Mouse (Mus musculus) frontal cortex, adult 2 months (tissue): ENCODE data around the gene Flywch2. TPM values are rescaled to one million over a fixed set of nuclear protein-coding genes. Genes with fewer than 3 reads are reported as not detected.

Experiments used
- DNase-seq, 2 experiments: peaks; one replicate each; pipeline ENCODE4 v3.0.0; 2022; ENCODE audit warnings: low spot score in 1 of 2; ENCODE audit errors: extremely low spot score in 1 of 2
- polyA plus RNA-seq: library from polyadenylated mRNA; depleted of rRNA; stranded (reverse); fragments of >200 nt; gene quantifications from 2 replicates; pipeline ENCODE4 v1.2.3, GENCODE M21; 2012; rRNA removed

Flywch2 gene
- polyA plus RNA-seq: 38.8 and 41.8 TPM in 2 replicates

DNA sequence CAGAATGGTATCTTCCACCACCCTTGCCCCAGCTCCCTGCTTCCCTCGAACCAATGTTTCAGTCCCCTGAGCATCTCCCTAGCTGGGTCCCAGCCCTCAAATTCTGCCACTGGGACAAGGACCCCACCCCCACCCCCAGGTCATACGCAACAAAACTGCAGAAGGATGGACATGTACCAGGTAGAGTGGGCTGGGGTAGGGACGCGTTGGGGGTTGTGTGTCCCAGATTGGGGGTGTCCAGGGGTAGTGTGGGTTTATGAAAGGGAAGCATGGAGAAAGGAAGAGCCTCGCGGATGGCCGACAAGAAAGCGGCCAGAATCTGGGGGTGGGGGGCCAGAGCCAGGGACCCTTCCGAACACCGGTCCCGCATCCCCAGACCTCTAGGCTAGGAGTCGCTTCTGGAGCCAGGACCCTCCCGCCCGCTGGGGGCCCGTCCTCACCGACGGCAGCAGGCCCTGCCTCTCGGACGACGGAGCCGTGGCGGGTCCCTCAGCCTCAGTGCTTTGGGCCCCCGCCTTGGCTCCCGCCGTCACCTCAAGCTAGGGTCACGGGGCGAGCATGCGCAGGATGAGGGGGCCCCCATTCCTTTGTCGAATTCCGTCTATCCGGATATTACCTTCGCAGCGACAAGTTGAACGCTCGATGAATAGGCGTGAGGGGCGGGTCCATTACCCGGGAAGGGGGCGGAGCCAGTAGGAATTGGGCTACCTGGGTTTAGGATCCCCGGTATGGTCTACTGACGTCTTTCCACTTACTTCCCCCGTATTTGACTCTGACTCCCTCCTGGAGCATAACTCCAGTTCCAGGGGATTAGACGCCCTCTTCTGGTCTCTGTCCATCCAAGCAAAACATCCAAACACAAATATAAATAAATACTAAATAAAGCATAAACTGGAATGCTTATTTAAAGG is at the start of gene Flywch2:
Flywch2 (minus strand) TSS at position 521 of the 911 bp plus-strand sequence.
- DNase-seq: peak; percentile 87 to 93

DNA sequence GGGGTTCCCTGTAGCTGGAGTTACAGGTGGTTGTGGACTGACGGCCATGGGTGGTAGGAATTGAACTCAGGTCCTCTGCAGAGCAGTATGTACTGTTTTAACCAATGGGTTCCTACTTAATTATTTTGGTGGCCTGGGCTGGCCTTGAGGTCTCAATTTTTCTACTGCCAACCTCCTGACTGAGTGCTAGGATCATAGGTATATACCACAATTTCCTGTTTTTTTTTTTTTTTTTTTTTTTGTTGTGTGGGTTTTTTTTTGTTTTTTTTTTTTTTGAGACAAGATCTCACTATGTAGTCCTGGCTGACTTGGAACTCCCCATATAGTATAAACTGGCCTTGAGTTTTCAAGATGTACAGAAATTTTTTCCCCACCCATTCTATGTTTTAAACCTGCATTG is 45.3 kb upstream of the Flywch2 start:
- no peak for DNase-seq

DNA sequence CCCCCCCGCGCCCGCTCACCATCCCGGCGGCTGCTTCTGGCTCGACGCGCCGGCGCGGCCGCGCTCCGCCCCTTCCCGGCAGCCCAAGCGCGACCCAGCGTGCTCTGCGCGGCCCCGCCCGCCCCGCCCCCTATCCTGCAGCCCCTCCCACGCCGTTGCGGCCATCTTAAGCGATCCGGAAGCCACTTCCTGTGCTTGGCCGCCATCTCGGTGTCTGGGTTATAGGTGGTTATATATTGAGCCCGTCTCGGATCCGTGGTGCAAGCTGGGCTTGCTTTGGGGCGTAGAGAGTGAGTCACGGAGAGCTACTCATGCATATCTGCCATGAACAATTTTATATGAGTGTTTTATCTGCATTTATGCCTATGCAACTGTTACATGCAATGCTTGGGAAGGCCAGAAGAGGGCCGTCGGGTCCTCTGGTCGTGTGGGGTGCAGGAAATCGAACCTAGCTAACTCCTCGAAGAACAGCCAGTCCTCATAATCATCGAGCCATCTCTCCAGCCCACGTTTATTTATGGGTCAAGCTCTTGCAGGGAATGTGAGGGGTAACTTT is 43.3 kb upstream of the Flywch2 start, which contains the start of gene Elob:
Elob (minus strand) TSS at position 73 of the 556 bp plus-strand sequence.
- DNase-seq: peak; percentile 70 to 87

DNA sequence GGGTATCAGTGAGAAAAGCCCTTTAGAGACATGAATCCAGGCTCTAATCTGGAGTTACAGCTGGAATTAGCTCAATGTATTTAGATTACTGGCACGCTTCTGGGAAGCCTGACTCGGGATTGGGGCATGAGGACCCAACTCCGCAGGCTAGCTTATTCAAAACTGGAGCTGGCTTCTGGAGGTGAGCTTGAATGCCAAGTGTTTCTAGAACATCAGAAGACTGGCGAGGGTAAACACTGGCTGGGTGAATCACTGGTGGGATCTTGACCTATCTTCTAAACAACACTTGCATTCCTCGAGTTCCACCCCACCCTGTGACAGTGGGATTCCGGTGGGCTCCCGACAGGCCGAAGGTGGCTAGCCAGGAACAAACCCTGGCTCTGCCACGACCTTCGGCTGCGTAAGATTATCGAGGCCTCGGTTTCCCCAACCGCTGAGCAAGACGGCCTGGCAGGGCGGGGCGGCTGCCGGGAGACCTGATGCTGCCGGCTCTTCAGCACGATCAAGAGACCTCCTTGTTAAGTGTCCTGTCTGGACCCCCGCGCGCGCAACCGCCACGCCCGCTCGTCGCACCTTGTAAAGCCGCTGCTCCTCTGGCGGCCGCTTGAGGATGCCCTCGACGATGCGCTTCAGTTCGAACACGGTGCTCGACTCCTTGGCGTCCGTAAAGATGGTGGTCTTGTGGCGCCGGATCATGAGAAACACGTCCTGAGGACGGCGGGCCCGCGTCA is 42.6 kb upstream of the Flywch2 start:
- peak in 1 of 2 experiments; percentile 55 for DNase-seq

DNA sequence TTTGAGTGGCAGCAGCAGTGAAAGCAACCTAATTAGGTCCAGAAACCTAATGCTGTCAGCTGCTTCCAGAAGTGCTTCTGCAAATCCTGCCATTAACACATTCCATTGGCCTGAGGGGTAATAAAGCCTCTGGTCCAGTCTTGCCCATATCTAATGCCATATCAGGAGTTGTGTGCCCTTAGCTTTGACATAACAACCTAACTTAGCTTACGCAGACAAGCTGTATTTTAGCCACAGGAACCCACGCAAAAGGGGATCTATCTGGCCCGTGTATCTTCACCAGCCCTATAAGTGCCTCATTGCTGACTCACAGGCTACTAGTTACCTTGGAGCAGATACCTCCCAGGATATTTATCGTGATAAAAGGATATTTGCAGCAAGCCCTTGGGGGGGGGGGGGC is 39.7 kb upstream of the Flywch2 start:
- DNase-seq: no peak

DNA sequence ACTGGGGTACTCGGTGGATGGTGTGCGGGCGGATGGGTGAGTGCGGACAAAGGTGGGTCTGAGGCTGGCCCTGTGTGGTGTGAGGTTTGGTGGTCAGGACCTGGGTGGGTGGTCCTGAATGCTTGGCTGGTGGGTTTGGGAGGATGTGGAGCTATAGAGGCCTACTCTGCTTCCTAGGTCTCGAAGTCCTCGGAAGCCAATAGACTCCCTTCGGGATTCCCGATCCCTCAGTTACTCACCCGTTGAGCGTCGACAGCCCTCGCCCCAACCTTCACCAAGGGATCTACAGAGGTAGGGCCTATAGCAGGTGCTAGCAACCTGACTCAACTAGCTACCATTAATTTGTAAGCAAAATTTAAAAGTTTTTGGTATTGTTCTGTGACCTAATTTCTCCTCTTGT is 37.7 kb upstream of the Flywch2 start:
- no peak for DNase-seq

DNA sequence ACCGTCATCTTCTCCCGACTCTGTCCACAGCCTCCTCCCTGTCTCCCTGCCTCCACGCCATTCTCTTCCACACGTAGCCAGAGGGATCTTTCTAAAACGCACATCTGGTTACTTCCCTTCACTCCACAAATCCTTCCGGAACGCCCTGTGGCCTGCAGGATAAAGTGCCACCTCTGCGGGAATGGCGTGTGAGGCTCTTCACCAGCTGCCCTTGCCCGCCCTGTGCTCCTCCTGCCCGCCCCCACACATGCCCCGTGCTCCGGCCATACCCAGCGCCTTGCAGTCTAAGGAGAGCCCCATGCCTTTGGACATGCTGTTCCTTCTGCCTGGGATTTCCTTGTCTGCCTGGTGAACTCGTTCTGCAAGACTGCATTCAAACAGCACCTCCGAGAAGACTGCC is 37.1 kb upstream of the Flywch2 start:
- no peak for DNase-seq

DNA sequence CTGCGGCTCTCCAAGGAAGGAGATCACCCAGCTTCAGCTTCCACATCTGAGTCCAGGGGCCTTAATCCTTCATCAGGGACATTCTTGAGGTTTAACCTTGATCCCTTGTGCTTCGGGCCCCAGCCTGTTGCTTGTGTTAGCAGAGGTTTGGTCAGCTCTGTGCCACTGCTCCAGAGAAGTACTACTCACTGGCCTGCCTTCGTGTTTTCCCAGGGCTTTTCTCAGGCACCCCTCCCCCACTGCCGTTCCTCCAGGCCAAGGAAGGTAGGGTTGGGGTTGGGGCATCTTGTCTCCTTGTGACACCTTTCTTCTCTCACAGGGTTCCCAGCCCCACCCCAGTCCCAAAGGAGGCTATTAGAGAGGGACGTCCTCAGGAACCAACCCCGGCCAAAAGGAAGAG is 36.2 kb upstream of the Flywch2 start:
- DNase-seq: no peak

DNA sequence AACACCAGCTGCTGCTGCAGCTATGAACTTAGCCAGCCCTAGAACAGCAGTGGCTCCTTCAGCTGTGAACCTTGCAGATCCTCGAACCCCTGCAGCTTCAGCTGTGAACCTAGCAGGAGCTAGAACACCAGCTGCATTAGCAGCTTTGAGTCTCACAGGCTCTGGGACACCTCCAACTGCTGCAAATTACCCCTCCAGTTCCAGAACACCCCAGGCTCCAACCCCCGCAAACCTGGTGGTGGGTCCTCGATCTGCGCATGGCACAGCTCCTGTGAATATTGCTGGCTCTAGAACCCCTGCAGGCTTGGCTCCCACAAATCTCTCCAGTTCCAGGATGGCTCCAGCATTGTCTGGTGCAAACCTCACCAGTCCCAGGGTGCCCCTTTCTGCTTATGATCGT is 34.9 kb upstream of the Flywch2 start:
- no peak for DNase-seq

DNA sequence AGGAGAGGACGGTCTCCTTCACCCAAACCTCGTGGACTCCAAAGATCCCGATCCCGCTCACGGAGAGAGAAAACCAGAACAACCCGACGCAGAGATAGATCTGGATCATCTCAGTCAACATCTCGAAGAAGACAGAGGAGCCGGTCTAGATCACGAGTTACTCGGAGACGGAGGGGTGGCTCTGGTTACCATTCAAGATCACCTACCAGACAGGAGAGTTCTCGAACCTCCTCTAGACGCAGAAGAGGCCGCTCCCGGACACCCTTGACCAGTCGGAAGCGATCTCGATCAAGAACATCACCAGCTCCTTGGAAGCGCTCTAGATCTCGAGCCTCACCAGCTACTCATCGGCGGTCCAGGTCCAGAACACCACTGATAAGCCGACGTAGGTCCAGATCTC is 33.4 kb upstream of the Flywch2 start:
- no peak for DNase-seq

DNA sequence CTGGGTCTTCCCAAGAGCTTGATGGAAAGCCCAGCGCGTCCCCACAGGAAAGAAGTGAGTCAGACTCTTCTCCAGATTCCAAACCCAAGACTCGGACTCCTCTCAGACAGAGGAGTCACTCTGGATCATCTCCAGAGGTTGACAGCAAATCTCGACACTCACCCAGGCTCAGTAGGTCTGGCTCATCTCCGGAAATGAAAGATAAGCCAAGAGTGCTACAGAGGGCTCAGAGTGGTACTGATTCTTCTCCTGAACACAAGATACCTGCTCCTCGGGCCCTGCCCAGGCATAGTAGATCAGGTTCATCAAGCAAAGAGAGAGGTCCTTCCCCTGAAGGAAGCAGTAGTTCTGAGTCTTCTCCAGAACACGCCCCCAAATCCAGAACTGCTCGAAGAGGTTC is 32.7 kb upstream of the Flywch2 start:
- DNase-seq: no peak

DNA sequence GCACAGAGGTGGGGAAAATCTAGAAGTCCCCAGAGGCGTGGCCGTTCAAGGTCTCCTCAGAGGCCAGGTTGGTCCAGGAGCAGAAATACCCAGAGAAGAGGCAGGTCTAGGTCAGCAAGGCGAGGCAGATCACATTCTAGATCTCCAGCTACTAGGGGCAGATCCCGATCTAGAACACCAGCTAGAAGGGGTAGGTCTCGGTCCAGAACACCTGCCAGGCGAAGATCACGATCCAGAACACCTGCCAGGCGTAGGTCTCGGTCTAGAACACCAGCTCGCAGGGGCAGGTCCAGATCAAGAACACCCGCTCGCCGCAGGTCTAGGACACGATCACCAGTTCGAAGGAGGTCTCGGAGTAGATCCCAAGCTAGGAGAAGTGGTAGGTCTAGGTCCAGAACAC is 29.8 kb upstream of the Flywch2 start:
- DNase-seq: no peak

DNA sequence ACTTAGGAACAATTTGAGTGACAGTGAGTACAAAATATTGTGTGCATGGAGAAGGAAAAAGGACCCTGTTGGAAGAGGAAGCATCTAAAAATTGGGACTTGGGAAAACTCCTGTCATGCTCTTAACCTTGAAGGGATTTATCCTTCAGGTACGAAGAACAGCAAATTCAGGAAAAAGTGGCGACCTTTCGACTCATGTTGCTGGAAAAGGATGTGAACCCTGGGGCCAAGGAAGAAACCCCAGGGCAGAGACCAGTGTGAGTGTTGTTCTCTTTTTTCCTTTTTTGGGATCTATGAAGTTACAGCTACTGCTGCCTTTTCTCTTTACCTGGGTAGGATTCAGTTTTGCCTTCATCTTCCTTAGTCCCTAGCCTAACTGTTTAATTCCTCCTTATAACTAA is 22.0 kb upstream of the Flywch2 start:
- DNase-seq: no peak

DNA sequence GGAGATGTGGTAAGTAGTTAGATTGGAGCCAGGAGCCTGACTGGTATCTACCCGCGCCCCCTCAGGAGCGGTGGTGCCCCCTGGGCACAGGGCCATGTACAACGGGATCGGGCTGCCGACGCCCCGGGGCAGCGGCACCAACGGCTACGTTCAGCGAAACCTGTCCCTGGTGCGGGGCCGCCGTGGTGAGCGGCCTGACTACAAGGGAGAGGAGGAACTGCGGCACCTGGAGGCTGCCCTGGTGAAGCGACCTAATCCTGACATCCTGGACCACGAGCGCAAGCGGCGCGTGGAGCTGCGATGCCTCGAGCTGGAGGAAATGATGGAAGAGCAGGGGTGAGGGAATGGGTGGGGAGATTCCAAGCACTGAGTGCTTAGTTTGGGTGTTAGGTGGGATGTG is 21.0 kb upstream of the Flywch2 start:
- peak in 1 of 2 experiments; percentile 36 for DNase-seq

DNA sequence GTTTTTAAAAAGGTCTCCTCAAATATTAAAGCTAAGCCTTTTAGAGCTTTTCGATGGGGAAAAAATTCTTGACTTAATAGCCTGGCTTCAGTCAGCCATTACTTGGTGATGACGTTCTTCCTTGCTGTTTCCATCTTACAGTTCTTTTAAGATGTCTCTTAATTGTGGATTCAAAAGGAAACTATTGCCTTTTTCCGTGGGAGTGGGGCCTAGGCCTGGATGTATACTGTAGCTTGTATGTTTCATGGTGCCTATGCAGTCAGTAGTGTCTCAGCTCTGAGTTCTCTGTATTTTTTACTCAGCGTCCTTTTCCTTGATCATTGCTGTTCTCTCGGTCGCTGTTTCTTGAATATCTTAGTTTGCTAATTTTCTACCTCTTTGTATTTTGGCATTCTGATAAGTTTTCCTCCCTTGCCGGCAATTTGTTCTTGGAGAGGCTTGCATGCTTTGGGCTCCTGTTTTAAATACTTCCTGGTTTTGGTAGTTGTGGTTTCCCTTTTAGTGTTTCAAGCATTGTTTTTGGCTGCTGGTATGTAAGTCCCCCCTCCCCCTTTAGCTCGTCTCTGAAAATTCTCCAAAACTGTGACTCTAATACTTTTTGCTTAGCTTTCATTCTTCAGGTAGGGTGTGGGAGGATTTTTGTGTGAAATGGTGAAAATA is 18.7 kb upstream of the Flywch2 start:
- DNase-seq: no peak

DNA sequence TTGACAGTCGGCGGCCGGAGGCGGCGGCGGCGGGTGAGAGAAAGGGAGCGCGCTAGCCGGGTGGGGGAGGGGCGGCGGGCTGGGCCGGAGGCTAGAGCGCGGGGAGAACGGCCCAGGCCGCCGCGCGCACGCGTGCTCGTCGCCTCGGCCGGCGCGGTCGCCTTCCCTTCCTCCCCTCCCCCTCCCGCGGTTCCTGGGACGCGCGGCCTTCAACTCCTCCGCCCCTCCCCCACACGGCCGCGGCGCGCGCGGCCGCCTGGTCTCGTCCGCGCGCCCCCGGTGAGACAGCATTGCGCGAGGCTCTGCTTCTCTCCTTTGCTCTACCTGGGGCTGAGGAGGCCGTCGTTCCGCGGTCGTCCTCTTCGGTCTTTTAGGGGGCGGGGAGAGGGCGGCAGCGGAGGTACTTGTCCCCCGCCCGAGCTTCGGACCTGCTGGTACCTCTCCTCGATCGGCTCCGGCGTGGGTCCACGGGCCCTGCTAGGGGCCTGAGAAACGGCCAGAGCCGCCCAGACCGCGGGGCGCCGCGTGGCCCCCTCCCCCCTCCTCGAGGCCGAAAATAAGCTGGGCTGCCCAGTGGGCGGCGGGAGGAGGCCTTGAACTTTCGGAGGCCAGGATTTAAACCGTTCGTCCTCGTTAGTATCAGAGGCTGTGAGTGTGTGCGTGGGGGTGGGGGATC is 17.6 kb upstream of the Flywch2 start:
- peak in 1 of 2 experiments; percentile 68 for DNase-seq

DNA sequence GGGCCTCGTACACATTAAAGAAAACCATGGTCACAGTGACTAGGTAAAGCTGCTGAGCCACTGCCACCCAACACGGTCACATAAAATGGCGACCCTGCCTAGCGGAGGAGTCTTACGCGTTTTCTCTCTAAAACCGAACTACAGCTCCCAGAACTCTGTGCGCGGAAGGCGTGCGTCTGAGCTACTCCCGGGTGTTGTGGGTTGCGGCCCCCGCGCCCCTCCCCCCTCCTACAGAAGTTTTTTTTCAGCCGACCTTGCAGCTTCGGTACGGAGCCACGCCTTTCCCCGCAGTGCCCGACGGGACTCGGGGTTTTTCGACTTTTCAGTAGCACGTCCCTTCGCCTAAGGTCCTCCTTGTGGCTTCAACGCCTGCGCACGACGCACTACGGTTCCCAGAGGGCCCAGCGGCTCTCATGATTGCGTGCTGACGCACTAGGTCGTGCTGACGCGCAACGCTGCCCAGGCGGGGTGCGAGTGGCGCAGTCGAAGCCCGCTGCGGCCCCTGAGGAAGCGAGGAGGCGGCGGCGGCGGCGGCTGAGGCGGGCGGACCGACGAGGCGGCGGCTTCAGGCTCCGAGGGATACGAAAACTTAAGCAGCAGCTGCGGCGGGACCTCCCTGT is 17.0 kb upstream of the Flywch2 start:
- peak; percentile 98 to 99 for DNase-seq

DNA sequence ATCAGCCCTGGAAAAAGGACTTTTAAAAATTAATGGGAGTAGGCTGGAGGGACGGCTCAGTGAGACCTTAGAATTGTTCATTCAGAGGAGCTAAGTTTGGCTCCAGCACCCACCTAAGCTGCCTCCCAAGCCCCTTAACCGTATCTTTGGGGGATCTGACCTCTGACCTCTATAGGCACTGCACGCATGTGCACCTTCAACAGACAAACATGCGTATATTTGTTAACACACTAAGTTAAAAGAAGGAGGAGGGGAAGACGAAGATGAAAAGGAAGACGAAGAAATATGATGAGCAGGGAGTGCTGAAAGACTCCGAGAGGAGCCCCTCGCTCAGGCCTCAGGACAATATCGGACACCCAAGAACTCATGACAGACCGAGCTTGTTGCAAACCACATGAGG is 15.7 kb upstream of the Flywch2 start:
- DNase-seq: no peak

DNA sequence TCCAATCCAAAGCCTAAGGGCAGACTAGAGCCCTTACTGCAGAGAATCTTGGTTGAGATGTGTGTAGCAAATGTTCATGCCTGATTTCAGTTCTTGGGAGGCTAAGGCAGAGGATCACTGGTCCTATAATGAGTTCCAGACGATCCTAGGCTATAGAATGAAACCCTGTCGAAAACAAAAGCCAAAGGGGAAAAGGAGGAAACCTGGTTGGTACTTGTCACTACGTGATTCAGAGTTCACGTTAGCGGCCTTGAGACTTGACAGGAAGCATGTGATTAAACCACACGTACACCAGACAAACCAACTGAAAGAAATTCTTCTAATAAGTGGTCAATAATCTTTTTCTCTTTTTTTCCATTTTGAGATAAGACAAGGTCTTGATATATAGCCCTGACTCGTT is 11.4 kb upstream of the Flywch2 start:
- no peak for DNase-seq

DNA sequence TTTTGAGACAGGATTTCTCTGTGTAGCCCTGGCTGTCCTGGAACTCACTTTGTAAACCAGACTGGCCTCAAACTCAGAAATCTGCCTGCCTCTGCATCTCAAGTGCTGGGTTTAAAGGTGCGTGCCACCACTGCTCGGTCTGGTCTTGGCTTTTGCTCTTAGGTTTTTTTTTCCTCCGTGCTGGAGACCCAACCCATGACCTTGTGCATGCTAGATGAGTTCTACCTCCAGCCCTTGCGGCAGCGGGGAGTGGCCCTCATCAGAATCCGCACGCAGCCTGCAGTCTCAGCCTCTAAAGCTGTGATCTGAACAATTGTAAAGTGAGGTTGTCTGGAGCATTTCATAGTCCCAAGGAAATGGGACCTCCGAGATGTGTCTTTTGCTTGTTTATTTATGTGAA is 9.4 kb upstream of the Flywch2 start:
- DNase-seq: no peak
